Mouse (Mus musculus) lung, postnatal 0 days (tissue): ENCODE measurements at regions not wholly inside any gene's neighbourhood (a gene's known extent, or its start where the extent isn't known, plus 50 kb on each side); places are given as distances from the start of the nearest gene placed in this dataset.

Experiments used
- ATAC-seq: fragments of 200-750 bp; cut with Nextera tagmentation; 2 replicates; pipeline ENCODE4 v1.8.0; 2017; ENCODE audit warnings: moderate library complexity
- DNase-seq: peaks from one replicate; pipeline ENCODE4 v3.0.0-alpha.2; 2016; ENCODE audit warnings: low spot score
- H3K27ac ChIP-seq: fragments of 300-500 bp; sonication (generic); 2 replicates; pipeline ENCODE4 v1.5.1; 2014; ENCODE audit warnings: antibody characterized with exemption, mild to moderate bottlenecking, low read length, mixed read lengths
- H3K27me3 ChIP-seq: fragments of 300-500 bp; sonication (generic); replicated peaks from 2 replicates; pipeline ENCODE4 v1.6.1; 2014; ENCODE audit warnings: low read length, mixed read lengths; ENCODE audit not compliant: insufficient read depth
- H3K36me3 ChIP-seq: fragments of 300-500 bp; sonication (generic); 2 replicates; pipeline ENCODE4 v1.6.1; 2014; ENCODE audit warnings: low read length, mixed read lengths; ENCODE audit not compliant: insufficient read depth
- H3K4me1 ChIP-seq: fragments of 300-500 bp; sonication (generic); 2 replicates; pipeline ENCODE4 v1.6.1; 2014; ENCODE audit warnings: antibody characterized with exemption, low read depth, low read length, mixed read lengths; ENCODE audit not compliant: insufficient read depth
- H3K4me2 ChIP-seq: fragments of 300-500 bp; sonication (generic); replicated peaks from 2 replicates; pipeline ENCODE4 v1.6.1; 2014; ENCODE audit warnings: low read depth, mild to moderate bottlenecking, low read length, moderate library complexity, mixed read lengths
- H3K4me3 ChIP-seq: fragments of 300-500 bp; sonication (generic); 2 replicates; pipeline ENCODE4 v1.5.1; 2014; ENCODE audit warnings: low read depth, low read length
- H3K9ac ChIP-seq: fragments of 300-500 bp; sonication (generic); replicated peaks from 2 replicates; pipeline ENCODE4 v1.6.1; 2014; ENCODE audit warnings: low read depth, mild to moderate bottlenecking
- H3K9me3 ChIP-seq: fragments of 300-500 bp; sonication (generic); 2 replicates; pipeline ENCODE4 v1.6.1; 2016; ENCODE audit warnings: low read length, mixed read lengths
- CTCF ChIP-seq: IDR thresholded peaks from 2 replicates; pipeline ENCODE4 v1.5.1; 2016; ENCODE audit warnings: antibody characterized with exemption, mild to moderate bottlenecking
- EP300 ChIP-seq: IDR thresholded peaks from 2 replicates; pipeline ENCODE4 v1.6.1; 2016; ENCODE audit warnings: antibody characterized with exemption, mild to moderate bottlenecking, control low read depth
- WGBS: fragments of 180-500 bp; shearing (Covaris S2); extraction: QIAGEN DNeasy Blood & Tissue Kit; methylation state at CpG from one replicate; pipeline ENCODE4 v1.1.7; 2014; 5-methylcytosine and 5-hydroxymethylcytosine counted together

- Histone ChIP-seq H3K9ac (no peak overlapping the region), H3K4me1 (peaks cover 8% of the 10 kb centered on the region), H3K27ac (no peak overlapping the region), H3K4me2 (no peak overlapping the region), H3K36me3 (no peaks in the 10 kb centered on the region), H3K9me3 (no peaks in the 10 kb centered on the region), H3K27me3 (no peaks in the 10 kb centered on the region), H3K4me3 (no peak overlapping the region)
- no peak for TF ChIP-seq CTCF
- no peak for TF ChIP-seq EP300
- ATAC-seq (no peak), DNase-seq (no peak)
- WGBS: 93% methylated on average over 2 of the region's 2 CpGs
These were observed 141.2 kb downstream of the Tm2d1 start for GRCm38 (mm10) chr4:98241921-98242320.

GRCm38 (mm10) chr4:98240289-98240688 lies 142.8 kb downstream of the Tm2d1 start:
- no peak for DNase-seq
- Histone ChIP-seq H3K9ac (no peak overlapping the region), H3K27ac (no peak overlapping the region), H3K4me2 (no peak overlapping the region), H3K9me3 (no peaks in the 10 kb centered on the region), H3K27me3 (no peaks in the 10 kb centered on the region), H3K36me3 (no peaks in the 10 kb centered on the region), H3K4me1 (peaks cover 8% of the 10 kb centered on the region), H3K4me3 (no peak overlapping the region)
- TF ChIP-seq EP300 (no peak), CTCF (no peak)
- no peak for ATAC-seq

GRCm38 (mm10) chr4:98238075-98238474 lies 145.0 kb downstream of the Tm2d1 start:
- Histone ChIP-seq H3K4me2 (no peak overlapping the region), H3K27ac (no peak overlapping the region), H3K4me3 (no peak overlapping the region), H3K9me3 (no peaks in the 10 kb centered on the region), H3K9ac (no peak overlapping the region), H3K4me1 (no peaks in the 10 kb centered on the region), H3K36me3 (no peaks in the 10 kb centered on the region), H3K27me3 (no peaks in the 10 kb centered on the region)
- 56% methylated on average over 4 of the region's 4 CpGs for WGBS
- ATAC-seq: no peak
- no peak for DNase-seq
- TF ChIP-seq EP300 (no peak), CTCF (no peak)

GRCm38 (mm10) chr4:98237475-98237874 lies 145.6 kb downstream of the Tm2d1 start:
- Histone ChIP-seq H3K9me3 (no peaks in the 10 kb centered on the region), H3K4me3 (no peak overlapping the region)

GRCm38 (mm10) chr4:98236006-98236783 lies 146.9 kb downstream of the Tm2d1 start:
- Histone ChIP-seq H3K27me3 (no peaks in the 10 kb centered on the region), H3K4me1 (no peaks in the 10 kb centered on the region), H3K4me3 (no peak overlapping the region), H3K9ac (no peak overlapping the region), H3K4me2 (0 out of 2 replicates have a peak overlapping the region, but pooled peaks have one; percentile 25), H3K9me3 (no peaks in the 10 kb centered on the region), H3K27ac (peak overlapping the region; percentile 80), H3K36me3 (no peaks in the 10 kb centered on the region)
- ATAC-seq (peak; percentile 86), DNase-seq (peak; percentile 90)
- peak; percentile 88 for TF ChIP-seq EP300
- TF ChIP-seq CTCF: no peak
- WGBS: 40% methylated on average over 12 of the region's 12 CpGs

More at GRCm38 (mm10) chr4:98237475-98237874, 145.6 kb downstream of the Tm2d1 start:
- Histone ChIP-seq H3K4me1 (no peaks in the 10 kb centered on the region), H3K36me3 (no peaks in the 10 kb centered on the region), H3K9ac (no peak overlapping the region), H3K27me3 (no peaks in the 10 kb centered on the region), H3K27ac (0 out of 2 replicates have a peak overlapping the region, but pooled peaks have one; percentile 26), H3K4me2 (no peak overlapping the region)
- peak; percentile 14 for DNase-seq
- no peak for TF ChIP-seq CTCF
- TF ChIP-seq EP300: no peak
- 66% methylated on average over 9 of the region's 9 CpGs for WGBS
- no peak for ATAC-seq

- TF ChIP-seq EP300 (no peak), CTCF (no peak)
- Histone ChIP-seq H3K9ac (no peak overlapping the region), H3K4me3 (no peak overlapping the region), H3K4me2 (no peak overlapping the region), H3K27me3 (no peaks in the 10 kb centered on the region), H3K27ac (no peak overlapping the region), H3K36me3 (no peaks in the 10 kb centered on the region), H3K9me3 (no peaks in the 10 kb centered on the region), H3K4me1 (no peaks in the 10 kb centered on the region)
- no peak for ATAC-seq
- DNase-seq: peak; percentile 36
- 69% methylated on average over 4 of the region's 4 CpGs for WGBS
These were observed 154.9 kb downstream of the Tm2d1 start for GRCm38 (mm10) chr4:98228193-98228592.
